Mouse (Mus musculus) neural tube, embryonic 15.5 days (tissue): ENCODE measurements at regions not wholly inside any gene's neighbourhood (a gene's known extent, or its start where the extent isn't known, plus 50 kb on each side); places are given as distances from the start of the nearest gene placed in this dataset.
"Not testable (repeated sequence)": the region's sequence is repeated elsewhere in the genome, so short reads cannot be mapped to it uniquely, and the experiment has no call there.

Source experiments
- ATAC-seq: fragments of 200-750 bp; cut with Nextera tagmentation; 2 replicates; pipeline ENCODE4 v1.8.0; 2017; ENCODE audit warnings: mild to moderate bottlenecking, moderate TSS enrichment, moderate library complexity; ENCODE audit not compliant: low FRiP score
- H3K27ac ChIP-seq: fragments of 300-500 bp; sonication (generic); replicated peaks from 2 replicates; pipeline ENCODE4 v1.5.1; 2015; ENCODE audit warnings: mild to moderate bottlenecking, inconsistent platforms
- H3K27me3 ChIP-seq: fragments of 300-500 bp; sonication (generic); replicated peaks from 2 replicates; pipeline ENCODE4 v1.6.1; 2015; ENCODE audit warnings: inconsistent platforms
- H3K36me3 ChIP-seq: fragments of 300-500 bp; sonication (generic); 2 replicates; pipeline ENCODE4 v1.6.1; 2015; ENCODE audit warnings: inconsistent platforms
- H3K4me1 ChIP-seq: fragments of 300-500 bp; sonication (generic); 2 replicates; pipeline ENCODE4 v1.6.1; 2015; ENCODE audit warnings: inconsistent platforms
- H3K4me2 ChIP-seq: fragments of 300-500 bp; sonication (generic); 2 replicates; pipeline ENCODE4 v1.6.1; 2015; ENCODE audit warnings: inconsistent platforms, mild to moderate bottlenecking, moderate library complexity
- H3K4me3 ChIP-seq: fragments of 300-500 bp; sonication (generic); replicated peaks from 2 replicates; pipeline ENCODE4 v1.5.1; 2015; ENCODE audit warnings: mild to moderate bottlenecking, inconsistent platforms
- H3K9ac ChIP-seq: fragments of 300-500 bp; sonication (generic); replicated peaks from 2 replicates; pipeline ENCODE4 v1.6.1; 2015; ENCODE audit warnings: mild to moderate bottlenecking, inconsistent platforms
- H3K9me3 ChIP-seq: fragments of 300-500 bp; sonication (generic); replicated peaks from 2 replicates; pipeline ENCODE4 v1.6.1; 2016; ENCODE audit warnings: inconsistent platforms
- WGBS: fragments of 180-500 bp; shearing (Covaris S2); methylation state at CpG from one replicate; pipeline ENCODE4 v1.1.7; 2015; ENCODE audit warnings: mixed read lengths; 5-methylcytosine and 5-hydroxymethylcytosine counted together

DNA sequence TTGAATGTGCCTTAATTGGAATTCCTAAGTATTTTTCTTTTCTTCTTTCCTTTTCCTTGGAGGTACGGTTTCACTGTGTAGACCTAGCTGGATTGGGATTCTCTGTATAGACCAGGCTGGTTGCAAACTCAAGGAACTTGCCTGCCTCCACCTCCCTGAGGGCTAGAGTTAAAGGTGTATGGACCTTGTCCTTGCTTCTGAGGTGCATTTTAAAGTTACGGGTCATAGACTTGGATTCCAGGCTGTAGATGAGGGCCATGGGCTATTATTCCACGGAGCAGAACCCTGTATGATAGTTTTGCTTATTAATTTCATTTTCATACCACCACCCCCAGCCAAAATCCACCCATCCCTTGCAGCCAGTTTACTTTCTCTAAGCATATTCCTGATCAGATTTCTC is 50.7 kb upstream of the Wdr26 start:
- Histone ChIP-seq H3K9me3 (no peaks in the 10 kb centered on the region), H3K9ac (no peak overlapping the region), H3K27ac (no peak overlapping the region), H3K4me1 (no peaks in the 10 kb centered on the region), H3K27me3 (peaks cover 5% of the 10 kb centered on the region; the same call in 1 of the 2 replicates), H3K4me3 (no peak overlapping the region), H3K4me2 (no peak overlapping the region), H3K36me3 (no peaks in the 10 kb centered on the region)
- WGBS = 91% methylated on average over 3 of the region's 3 CpGs
- no peak for ATAC-seq

DNA sequence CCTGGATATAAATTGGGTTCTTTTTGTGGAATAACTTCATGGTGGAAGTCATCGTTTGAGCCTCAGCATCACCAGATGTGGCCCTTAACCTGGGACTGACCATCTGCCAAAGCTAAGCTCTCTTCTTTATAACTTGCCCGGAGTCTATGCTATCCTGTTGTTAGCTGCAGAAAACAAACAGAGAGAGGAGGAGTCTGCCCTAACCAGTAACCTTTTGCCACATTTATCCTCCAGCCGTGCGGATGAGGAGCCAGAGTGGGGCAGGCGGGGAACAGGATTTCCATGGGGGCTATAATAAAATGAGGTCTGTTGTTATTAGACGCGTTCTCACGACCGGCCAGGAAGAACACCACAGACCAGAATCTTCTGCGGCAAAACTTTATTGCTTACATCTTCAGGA is 51.4 kb upstream of the Wdr26 start:
- H3K9ac ChIP-seq = no peak overlapping the region
- 91% methylated on average over 10 of the region's 10 CpGs for WGBS
- H3K4me2 ChIP-seq = no peak overlapping the region
- H3K9me3 ChIP-seq = no peaks in the 10 kb centered on the region
- no peaks in the 10 kb centered on the region for H3K4me1 ChIP-seq
- H3K27ac ChIP-seq = no peak overlapping the region
- H3K36me3 ChIP-seq = no peaks in the 10 kb centered on the region
- ATAC-seq = no peak
- 0 out of 2 replicates have a peak, but pooled peaks cover under 1% of the 10 kb centered on the region for H3K27me3 ChIP-seq
- H3K4me3 ChIP-seq = no peak overlapping the region

DNA sequence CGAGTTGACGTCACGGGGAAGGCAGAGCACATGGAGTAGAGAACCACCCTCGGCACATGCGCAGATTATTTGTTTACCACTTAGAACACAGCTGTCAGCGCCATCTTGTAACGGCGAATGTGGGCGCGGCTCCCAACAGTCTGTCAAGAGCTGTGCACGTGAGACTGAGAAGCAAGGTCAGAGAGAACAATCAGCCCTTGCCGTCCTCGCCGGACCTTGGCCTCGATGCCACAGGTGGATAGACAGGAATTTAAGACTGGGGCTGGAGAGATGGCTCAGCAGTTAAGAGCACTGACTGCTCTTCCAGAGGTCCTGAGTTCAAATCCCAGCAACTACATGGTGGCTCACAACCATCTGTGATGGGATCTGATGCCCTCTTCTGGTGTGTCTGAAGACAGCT is 58.7 kb upstream of the Wdr26 start:
- H3K36me3 ChIP-seq, H3K27me3 ChIP-seq, H3K4me3 ChIP-seq, H3K9ac ChIP-seq, H3K4me2 ChIP-seq, H3K27ac ChIP-seq, H3K9me3 ChIP-seq, H3K4me1 ChIP-seq, ATAC-seq: not testable (repeated sequence)
- WGBS = 98% methylated on average over 12 of the region's 15 CpGs

DNA sequence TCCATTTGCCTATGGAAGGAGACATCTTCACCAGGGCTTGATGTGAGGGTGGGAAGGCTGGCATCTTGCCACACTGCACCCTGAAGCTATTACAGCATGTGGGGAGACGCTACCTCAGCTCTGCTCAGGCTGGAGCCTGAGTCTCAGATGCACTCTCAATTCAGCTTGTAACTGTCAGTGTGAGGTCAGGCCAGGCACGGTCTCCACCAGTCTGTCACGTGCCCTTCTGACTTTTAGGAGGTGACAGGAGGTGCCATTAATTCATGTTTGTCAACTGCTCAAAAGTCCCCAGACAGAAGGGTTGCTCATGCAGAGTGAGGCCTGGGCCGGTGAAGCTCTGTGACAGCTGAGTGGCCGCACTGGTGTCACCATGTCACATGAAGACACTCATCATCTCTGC is 59.4 kb upstream of the Wdr26 start:
- H3K27ac ChIP-seq = no peak overlapping the region
- no peaks in the 10 kb centered on the region for H3K27me3 ChIP-seq
- H3K9ac ChIP-seq = no peak overlapping the region
- ATAC-seq = no peak
- H3K36me3 ChIP-seq = no peaks in the 10 kb centered on the region
- no peak overlapping the region for H3K4me3 ChIP-seq
- peaks cover 5% of the 10 kb centered on the region for H3K4me1 ChIP-seq
- H3K4me2 ChIP-seq = no peak overlapping the region
- H3K9me3 ChIP-seq = no peaks in the 10 kb centered on the region
- WGBS = 74% methylated on average over 5 of the region's 5 CpGs

DNA sequence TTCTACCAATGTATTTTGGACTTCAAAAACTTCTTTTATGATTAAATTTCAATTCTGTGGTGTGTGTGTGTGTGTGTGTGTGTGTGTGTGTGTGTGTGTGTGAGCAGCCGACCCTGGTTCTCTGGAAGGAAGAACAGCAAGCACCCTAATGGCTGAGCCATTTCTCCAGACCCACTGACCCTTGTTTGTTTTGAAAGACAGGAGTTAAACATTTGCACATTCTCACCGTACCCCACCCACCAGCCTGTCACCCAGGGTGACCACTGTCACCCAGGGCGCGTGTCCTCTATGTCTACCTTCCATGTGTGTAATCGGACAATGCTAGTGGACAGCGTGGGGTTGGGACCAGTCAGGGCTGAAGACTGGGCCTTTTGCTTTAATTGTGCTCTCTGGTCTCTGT is 60.0 kb upstream of the Wdr26 start:
- H3K4me1 ChIP-seq = peaks cover 5% of the 10 kb centered on the region
- no peak for ATAC-seq
- H3K27me3 ChIP-seq = no peaks in the 10 kb centered on the region

DNA sequence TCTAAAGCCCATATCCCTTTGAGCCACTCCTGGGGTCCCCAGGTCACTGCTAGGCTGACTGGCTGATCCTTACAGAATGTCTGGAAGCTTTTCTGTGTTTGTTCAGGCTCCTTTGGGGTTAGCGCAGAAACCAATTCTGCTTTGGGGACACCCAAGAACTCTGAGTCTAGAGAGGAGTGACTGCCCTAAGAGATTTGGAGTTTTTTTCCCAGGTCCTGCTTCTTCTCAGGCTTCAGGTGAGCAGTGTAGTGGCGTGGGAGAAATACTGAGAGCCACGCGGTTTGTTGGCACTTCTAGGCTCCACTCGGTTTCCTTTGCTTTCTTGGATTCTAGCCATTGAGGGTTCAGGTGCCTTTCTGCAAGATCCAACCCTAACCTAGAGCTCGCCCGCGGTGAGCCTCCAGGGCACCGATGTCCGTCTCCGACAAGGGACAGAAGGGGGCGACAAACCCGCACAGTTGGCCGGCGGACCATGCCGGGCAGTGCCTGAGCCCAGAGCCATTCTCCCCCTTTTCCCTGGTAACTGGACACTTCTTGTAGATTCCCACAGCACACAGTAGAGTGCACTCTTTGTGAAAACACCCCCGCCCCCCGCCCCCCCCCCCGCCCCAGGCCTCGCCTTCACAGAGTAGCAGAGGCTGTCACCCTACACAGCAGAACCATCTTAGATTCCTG is 61.0 kb upstream of the Wdr26 start:
- peak overlapping the region; percentile 20; the same call in 1 of the 2 replicates for H3K4me2 ChIP-seq
- WGBS = 6% methylated on average over 20 of the region's 20 CpGs
- H3K27ac ChIP-seq = no peak overlapping the region

More for the DNA sequence above, 60.0 kb upstream of the Wdr26 start:
- 87% methylated on average over 6 of the region's 6 CpGs for WGBS
- no peak overlapping the region for H3K27ac ChIP-seq
- no peaks in the 10 kb centered on the region for H3K9me3 ChIP-seq
- no peaks in the 10 kb centered on the region for H3K36me3 ChIP-seq
- no peak overlapping the region for H3K4me2 ChIP-seq
- H3K4me3 ChIP-seq = no peak overlapping the region
- no peak overlapping the region for H3K9ac ChIP-seq

DNA sequence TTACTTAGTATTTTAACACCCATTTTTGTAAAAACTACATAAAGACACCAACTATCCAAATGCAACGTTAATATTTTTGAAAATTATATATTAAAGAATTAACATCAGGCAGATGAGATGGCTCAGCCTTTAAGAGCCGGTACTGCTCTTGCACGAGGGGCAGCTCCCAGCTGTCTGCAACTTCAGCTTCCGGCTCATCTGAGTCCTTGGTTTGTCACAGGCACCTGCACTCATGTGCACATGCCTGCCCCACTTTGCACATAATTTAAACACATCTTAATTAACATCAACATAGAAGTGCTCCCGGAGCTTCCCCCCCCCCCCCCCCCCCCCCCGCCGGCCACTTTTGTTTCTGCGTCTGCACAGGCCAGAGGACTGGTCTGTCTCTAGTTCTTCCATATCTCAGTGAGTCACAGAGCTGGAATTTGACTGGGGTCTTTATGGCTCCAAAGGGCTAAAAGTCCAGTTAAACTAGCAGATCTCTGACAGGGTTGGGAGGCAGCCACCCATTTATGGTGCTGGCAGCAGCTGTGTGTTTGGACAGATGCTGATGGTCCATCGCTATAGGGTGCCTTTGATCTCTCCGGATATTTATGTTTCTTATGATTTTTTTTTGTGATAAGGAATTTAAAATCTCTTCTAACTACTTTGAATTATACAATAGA is 61.9 kb upstream of the Wdr26 start:
- no peak for ATAC-seq

More for the DNA sequence above, 61.0 kb upstream of the Wdr26 start:
- ATAC-seq = peak; percentile 91
- Histone ChIP-seq H3K27me3 (no peaks in the 10 kb centered on the region), H3K4me1 (peaks cover 5% of the 10 kb centered on the region), H3K9ac (no peak overlapping the region), H3K9me3 (no peaks in the 10 kb centered on the region), H3K4me3 (no peak overlapping the region), H3K36me3 (no peaks in the 10 kb centered on the region)

DNA sequence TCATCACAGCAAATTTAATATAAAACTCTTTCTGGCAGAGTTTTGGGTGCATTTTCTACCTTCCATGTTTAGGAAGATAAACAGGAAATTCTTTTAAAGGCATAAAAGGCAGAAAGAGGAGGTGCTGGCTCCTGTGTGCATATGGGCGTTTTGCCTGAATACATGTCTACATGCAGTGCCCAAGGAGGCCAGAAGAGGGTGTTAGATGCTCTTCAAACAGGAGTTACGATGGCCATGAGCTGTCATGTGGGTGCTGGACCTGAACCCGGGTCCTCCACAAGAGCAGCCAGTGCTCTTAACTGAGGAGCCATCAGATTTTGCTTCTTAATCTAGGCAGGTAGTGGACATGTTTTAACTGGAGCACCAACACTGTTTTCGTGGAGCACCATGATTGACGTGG is 69.0 kb upstream of the Wdr26 start:
- H3K9ac ChIP-seq = no peak overlapping the region
- WGBS = 89% methylated on average over 5 of the region's 5 CpGs
- no peak overlapping the region for H3K4me2 ChIP-seq
- no peaks in the 10 kb centered on the region for H3K36me3 ChIP-seq
- no peaks in the 10 kb centered on the region for H3K27me3 ChIP-seq
- no peaks in the 10 kb centered on the region for H3K9me3 ChIP-seq
- no peak for ATAC-seq
- no peaks in the 10 kb centered on the region for H3K4me1 ChIP-seq
- H3K27ac ChIP-seq = no peak overlapping the region
- H3K4me3 ChIP-seq = no peak overlapping the region

More for the DNA sequence above, 61.9 kb upstream of the Wdr26 start:
- no peaks in the 10 kb centered on the region for H3K9me3 ChIP-seq
- peaks cover 5% of the 10 kb centered on the region for H3K4me1 ChIP-seq
- no peaks in the 10 kb centered on the region for H3K27me3 ChIP-seq
- no peak overlapping the region for H3K4me3 ChIP-seq
- no peak overlapping the region for H3K27ac ChIP-seq
- 41% methylated on average over 8 of the region's 10 CpGs for WGBS
- no peaks in the 10 kb centered on the region for H3K36me3 ChIP-seq
- H3K9ac ChIP-seq = no peak overlapping the region
- H3K4me2 ChIP-seq = no peak overlapping the region

DNA sequence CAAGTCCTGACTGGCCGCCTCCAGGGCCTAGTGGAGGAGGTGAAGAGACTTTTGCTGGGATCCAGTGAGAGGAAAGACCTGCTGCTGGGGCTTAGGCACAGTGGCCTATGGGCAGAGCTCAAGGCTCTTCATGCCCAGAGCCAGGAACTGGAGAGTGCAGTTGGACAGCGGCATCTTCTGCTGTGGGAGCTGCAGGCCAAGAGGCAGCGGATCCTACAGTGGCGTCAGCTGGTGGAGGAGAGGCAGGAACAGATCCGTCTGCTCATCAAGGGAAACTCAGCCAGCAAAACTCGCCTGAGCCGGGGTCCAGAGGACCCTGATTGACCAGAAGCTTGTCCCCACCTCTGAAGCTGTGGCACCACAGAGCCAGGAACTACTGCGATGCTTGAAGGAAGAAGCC is 69.4 kb upstream of the Cnih3 start:
- not testable (repeated sequence) for H3K4me2 ChIP-seq, H3K36me3 ChIP-seq, H3K4me1 ChIP-seq

DNA sequence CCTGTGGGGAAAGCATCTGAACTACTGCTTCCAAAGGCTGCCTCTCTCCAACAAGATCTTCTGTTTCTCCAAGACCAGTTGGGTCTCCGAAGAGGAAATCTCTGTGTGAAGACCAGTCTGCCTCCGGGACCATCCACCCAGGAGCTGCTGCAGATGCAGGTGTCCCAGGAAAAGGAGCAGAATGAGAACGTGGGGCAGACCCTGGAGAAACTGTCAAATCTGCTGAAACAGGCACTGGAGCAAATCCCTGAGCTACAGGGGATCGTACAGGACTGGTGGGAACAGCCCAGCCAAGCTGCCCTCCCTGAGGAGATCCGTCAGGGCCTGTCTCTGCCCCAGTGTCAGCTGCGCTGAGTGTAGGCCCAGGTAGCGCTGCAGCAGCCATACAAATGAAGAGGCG is 68.9 kb upstream of the Cnih3 start:
- not testable (repeated sequence) for H3K36me3 ChIP-seq, H3K27me3 ChIP-seq, H3K9ac ChIP-seq, H3K4me2 ChIP-seq, H3K27ac ChIP-seq, H3K4me3 ChIP-seq, H3K9me3 ChIP-seq, ATAC-seq, H3K4me1 ChIP-seq
- WGBS = 93% methylated on average over 8 of the region's 8 CpGs

More for the DNA sequence above, 69.4 kb upstream of the Cnih3 start:
- H3K27me3 ChIP-seq, H3K27ac ChIP-seq, H3K9ac ChIP-seq, H3K9me3 ChIP-seq, ATAC-seq, H3K4me3 ChIP-seq: not testable (repeated sequence)
- WGBS = 98% methylated on average over 8 of the region's 8 CpGs

DNA sequence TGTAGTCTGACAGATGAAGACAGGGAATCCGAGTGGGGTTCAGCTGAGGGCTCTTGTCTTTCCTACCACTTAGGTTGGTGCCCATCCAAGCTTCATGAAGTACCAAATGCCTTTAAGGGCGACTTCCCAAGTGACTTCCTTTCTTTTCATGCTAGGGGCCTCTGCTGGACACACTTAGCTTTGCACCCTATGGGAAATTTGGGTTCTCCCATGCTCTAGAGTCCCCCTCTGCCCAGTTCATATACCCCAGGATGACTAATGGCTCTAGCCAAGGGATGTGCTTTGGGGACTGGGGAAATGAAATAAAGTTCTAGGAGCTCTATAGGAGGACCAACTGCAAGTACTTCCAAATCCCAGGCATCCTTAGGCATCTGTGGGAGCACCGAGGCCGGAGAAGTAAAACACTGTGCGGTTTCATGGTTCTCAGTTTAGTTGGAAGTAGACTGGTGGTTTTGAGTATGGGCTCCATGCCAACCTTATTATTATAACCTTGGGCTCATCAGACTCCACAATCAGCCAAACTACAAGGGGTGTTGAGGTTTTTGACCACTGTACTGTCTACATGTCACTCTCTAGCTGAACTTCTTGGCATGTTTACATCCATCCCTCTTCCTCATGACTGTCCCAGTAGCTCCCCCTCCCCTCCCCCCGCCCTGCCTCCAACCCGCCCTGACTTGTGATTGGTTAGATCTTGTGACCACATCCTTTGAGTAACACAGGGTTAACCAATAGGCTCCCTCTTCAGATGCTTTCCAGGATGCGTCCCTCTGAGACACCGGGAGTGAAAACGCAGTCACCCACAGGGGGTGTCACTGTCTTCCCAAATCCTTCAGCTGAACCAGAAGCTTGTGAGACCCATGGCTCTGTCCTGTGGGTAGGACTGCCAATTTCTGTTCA is 67.9 kb upstream of the Cnih3 start:
- WGBS = 76% methylated on average over 10 of the region's 10 CpGs
- no peak overlapping the region for H3K9ac ChIP-seq
- H3K36me3 ChIP-seq = no peaks in the 10 kb centered on the region
- H3K27ac ChIP-seq = no peak overlapping the region
- ATAC-seq = no peak
- no peaks in the 10 kb centered on the region for H3K9me3 ChIP-seq
- H3K4me3 ChIP-seq = no peak overlapping the region
- no peaks in the 10 kb centered on the region for H3K27me3 ChIP-seq
- H3K4me1 ChIP-seq = no peaks in the 10 kb centered on the region
- H3K4me2 ChIP-seq = no peak overlapping the region

DNA sequence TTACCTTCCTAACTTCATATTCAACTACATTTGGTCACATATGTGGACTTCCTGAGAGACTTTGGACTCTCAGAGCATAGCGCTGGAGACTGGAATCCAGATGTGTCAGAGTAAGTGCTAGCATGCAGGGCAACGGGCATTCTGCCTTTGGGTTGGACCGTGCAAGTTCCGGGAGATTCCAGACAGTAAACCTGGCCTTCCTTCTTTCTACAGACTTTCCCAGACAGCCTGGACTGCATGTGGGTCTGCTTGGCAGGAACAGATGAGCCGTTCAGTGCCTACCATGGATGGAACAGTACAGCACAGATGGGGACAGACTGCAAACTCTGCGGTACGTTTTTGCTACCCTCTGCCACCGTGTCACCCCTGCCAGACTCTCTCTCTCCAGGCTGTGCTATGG is 66.8 kb upstream of the Cnih3 start:
- no peak overlapping the region for H3K9ac ChIP-seq
- no peaks in the 10 kb centered on the region for H3K27me3 ChIP-seq
- H3K4me3 ChIP-seq = no peak overlapping the region
- ATAC-seq = no peak
- no peaks in the 10 kb centered on the region for H3K9me3 ChIP-seq
- H3K4me1 ChIP-seq = no peaks in the 10 kb centered on the region
- H3K4me2 ChIP-seq = no peak overlapping the region
- 90% methylated on average over 8 of the region's 8 CpGs for WGBS
- no peaks in the 10 kb centered on the region for H3K36me3 ChIP-seq
- H3K27ac ChIP-seq = no peak overlapping the region
